Mouse (Mus musculus) left cerebral cortex, postnatal 4 days (tissue): ENCODE measurements around the gene Crygd. TPM values are rescaled to one million over a fixed set of nuclear protein-coding genes. Genes with fewer than 3 reads are reported as not detected.

ENCODE experiments used
- DNase-seq: peaks from one replicate; pipeline ENCODE4 v3.0.0-alpha.2; 2022
- intact Hi-C: fragments of 180-260 bp; cut with DNase I; formaldehyde crosslinking; loops from one replicate; pipeline ENCODE4 v1.15.1; 2025
- total RNA-seq, 2 experiments: library from RNA; stranded (reverse); gene quantifications; 2 replicates each; pipeline ENCODE4 v1.2.3; 2021

Crygd gene
- total RNA-seq, 2 experiments from 2014 or later: not detected

DNA sequence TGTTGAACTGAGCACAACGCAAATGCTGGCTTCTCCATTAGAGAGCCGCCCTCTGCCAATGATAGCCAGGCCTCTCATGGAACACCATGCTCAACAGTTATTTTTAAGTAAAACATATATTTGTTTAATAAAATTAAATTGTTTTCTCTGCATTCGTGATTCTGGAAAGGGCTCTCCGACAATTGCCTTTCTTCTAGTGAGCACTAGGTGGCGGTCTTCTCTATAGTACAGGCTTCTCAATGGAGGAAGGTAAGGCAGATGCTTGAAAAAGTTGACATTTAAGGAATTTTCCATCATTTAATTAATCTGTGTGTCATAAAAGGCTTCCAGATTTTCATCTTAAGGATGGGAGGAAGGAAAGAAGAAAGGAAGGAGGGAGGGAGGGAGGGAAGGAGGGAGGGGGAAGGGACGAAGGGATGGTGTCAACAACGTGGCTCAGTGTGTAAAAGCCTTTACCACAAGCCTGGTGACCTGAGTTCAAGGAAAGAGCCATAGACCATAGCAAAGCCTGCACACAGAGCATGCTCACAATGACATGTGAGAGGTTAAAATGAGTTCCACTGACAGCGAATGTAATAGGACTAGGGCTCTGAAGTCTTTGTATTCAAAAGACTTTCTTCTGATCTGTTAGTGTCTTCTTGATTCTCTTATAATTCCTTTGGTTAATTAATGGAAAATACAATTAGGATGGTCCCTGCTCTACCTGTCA is 16.7 kb downstream of the Crygd start:
- DNase-seq: no peak
- intact Hi-C loops: loop anchor here (5.0 kb wide), 1 partner anchor 131 kb away; no protein-coding TSS in a partner anchor

DNA sequence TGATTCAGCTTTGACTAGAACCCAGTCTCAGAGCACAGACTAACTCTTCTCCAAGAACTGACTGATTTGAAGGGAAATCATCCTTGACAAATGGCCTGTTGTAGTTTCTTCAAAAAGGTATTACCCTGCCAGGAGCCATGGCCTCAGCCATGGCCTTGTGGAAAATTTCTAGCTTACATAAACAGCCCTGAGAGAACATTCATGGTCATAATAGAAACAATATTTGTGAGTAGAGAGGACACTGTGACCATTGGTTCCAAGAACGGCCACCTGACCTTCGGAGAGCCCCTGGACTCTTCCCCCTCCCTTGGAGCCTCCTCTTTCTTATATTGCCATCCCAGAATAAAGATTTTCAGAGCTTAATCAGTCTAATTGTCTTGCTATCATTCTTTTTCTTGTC is 19.8 kb downstream of the Crygd start:
- intact Hi-C loops: no loop called here

DNA sequence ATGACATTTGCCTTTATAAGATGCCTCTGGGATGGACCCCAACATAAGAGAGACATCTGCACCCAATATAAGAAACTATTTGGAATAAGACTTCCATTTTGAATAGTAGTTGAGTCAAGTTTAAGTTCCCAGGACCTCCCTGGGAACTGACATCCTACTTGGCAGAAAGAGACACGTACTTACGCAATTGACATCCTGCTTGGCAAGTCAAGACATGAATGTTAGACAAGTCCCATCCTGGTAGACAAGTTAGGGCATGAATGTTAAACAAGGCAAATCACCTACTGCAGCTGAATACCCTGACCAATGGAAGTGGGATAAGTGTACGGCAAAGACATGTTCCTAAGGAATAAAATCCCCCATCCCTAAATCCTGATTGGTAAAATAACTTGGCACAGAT is 21.4 kb downstream of the Crygd start:
- intact Hi-C loops: no loop called here
- no peak for DNase-seq

More for the DNA sequence above, 19.8 kb downstream of the Crygd start:
- no peak for DNase-seq

DNA sequence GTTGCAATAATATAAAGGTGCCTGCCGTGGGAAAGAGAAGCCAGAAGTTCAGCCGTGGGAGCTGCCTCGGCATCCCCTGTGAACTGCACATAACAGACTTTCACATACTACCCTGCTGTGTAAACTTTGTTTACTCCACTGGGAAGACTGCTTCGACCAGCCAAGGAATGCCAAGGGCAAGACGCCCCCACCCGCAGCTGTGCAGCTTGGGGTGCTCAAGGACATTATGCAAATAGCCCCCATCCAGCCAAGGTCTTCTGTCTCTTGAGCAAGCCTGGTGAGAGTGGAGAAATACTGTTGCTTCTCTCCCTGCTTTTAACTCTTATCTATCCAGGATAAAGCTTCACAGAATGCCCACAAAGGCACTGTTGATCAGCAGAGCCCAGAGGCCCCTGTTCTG is 22.4 kb downstream of the Crygd start:
- intact Hi-C loops: no loop called here
- no peak for DNase-seq

GRCm38 (mm10) chr1:65039679-65040078 is 23.6 kb downstream of the Crygd start:
- no peak for DNase-seq
- intact Hi-C loops: no loop called here

DNA sequence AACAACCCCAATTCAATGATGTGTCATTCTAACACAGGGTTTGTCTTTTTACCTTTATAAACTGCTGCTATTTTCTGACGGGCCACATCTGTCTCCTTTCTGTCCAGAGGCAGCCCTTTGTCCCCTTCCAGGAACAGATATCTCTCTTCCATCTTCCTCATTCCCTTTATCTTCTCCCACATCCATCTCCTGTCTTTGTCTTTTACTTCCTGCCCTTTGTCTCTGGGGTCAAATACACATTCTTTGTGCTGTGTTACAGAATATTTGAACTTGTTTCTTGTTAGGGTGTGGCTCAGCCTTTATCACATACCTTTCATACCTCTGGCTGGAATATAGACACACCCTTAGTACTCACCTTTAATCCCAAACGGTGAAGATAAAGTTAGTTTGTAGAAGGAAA is 25.7 kb downstream of the Crygd start:
- intact Hi-C loops: no loop called here

DNA sequence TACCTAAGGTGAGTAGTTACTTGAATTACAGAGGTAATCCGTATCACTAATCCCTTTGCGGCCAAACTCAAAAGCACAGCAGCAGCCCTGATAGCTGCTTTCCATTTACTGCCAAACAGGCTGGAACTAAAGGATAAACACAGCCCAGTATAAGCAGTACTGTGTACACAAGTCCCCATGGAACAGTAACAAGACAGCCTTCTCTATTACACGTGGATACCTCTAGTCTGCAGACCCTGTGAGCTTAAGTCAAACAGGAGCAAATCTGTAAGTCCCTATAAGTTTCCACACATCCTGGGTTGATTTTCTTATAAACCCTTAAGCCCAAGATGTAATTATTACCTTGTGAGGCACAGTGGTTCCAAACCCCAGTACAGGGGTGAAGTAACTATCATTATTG is 27.7 kb downstream of the Crygd start:
- intact Hi-C loops: no loop called here
- no peak for DNase-seq

More for the DNA sequence above, 25.7 kb downstream of the Crygd start:
- DNase-seq: no peak

GRCm38 (mm10) chr1:65032641-65033040 is 30.6 kb downstream of the Crygd start, which contains the start of gene Akr1cl:
Akr1cl (minus strand) TSS chr1:65032759.
- intact Hi-C loops: no loop called here
- no peak for DNase-seq

GRCm38 (mm10) chr1:65028206-65028605 is 35.0 kb downstream of the Crygd start:
- intact Hi-C loops: no loop called here
- DNase-seq: no peak

DNA sequence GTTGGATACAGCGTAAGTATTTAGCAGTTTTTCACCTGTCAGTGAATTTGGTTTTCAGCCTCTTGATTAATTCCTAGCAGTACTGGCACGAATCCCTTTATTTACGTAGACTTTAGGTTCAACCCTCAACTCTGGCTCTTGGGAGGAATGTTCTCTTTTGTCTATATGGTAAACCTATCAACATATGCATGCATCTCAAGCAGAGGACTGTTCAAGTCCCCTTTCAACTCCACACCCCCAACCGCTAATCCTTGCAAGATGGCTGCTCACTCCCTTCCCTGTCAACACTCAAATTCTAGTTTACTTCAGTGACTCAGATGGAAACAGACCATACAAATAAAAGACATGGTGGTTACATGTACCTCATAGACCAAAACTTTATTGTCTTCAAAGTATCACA is 50.5 kb downstream of the Crygd start:
- intact Hi-C loops: no loop called here

More for the DNA sequence above, 50.5 kb downstream of the Crygd start:
- no peak for DNase-seq

Other genes starting within 250 kb of the Crygd start
- 10 to 100 TPM; 22.2 to 25.2 TPM for gene Plekhm3, start 106.6 kb downstream of the Crygd start, total RNA-seq
- not detected for gene Akr1cl, start 30.7 kb downstream of the Crygd start, total RNA-seq
- not detected for gene Cryge, start 12.3 kb downstream of the Crygd start, total RNA-seq
- not detected for gene Crygc, start 10.2 kb upstream of the Crygd start, total RNA-seq
- not detected for gene Crygb, start 18.8 kb upstream of the Crygd start, total RNA-seq
- gene Cryga, start 39.9 kb upstream of the Crygd start, total RNA-seq: under 1 TPM in 1 of 2 experiments, not detected in 1; 0.97 TPM
- gene Gm28845, start 56.1 kb upstream of the Crygd start, total RNA-seq: under 1 TPM in 1 of 2 experiments, not detected in 1; 0.52 TPM
- 1 to 10 TPM; 5.6 to 9.1 TPM for gene D630023F18Rik, start 59.8 kb upstream of the Crygd start, total RNA-seq
- 100 to 1,000 TPM; 322 to 358 TPM for gene Idh1, start 123.0 kb upstream of the Crygd start, total RNA-seq
- 10 to 100 TPM; 42.7 to 45.2 TPM for gene Pikfyve, start 123.2 kb upstream of the Crygd start, total RNA-seq
- gene Pth2r, start 218.6 kb upstream of the Crygd start, total RNA-seq: 1 to 10 TPM; 2.6 to 2.9 TPM